Mouse (Mus musculus) megakaryocyte, embryonic 14.5 days (primary cell): ENCODE measurements around the gene Slc10a7.

ENCODE experiments used
- FLI1 ChIP-seq: IDR thresholded peaks from 2 replicates; pipeline ENCODE4 v1.6.1; 2012; ENCODE audit warnings: low read length, inconsistent platforms, mixed read lengths
- GATA1 ChIP-seq: IDR thresholded peaks from 3 replicates; pipeline ENCODE4 v1.6.1; 2012; ENCODE audit warnings: mixed read lengths, low read length, inconsistent platforms, borderline replicate concordance

GRCm38 (mm10) chr8:78563466-78564058, 54.4 kb downstream of the Slc10a7 start:
- TF ChIP-seq FLI1 (no peak), GATA1 (no peak)
